Mouse (Mus musculus): ENCODE measurements at regions not wholly inside any gene's neighbourhood (a gene's known extent, or its start where the extent isn't known, plus 50 kb on each side); places are given as distances from the start of the nearest gene placed in this dataset.

- DNase-seq, result no peak
These were observed 854.1 kb downstream of the Stpg2 start for GRCm38 (mm10) chr3:140059522-140060110.

GRCm38 (mm10) chr3:140061769-140062381 lies 856.4 kb downstream of the Stpg2 start:
- DNase-seq, result no peak

- no peak for DNase-seq
These were observed 857.4 kb downstream of the Stpg2 start for GRCm38 (mm10) chr3:140062880-140063279.

- DNase-seq, result no peak
These were observed 878.8 kb downstream of the Stpg2 start for GRCm38 (mm10) chr3:140084333-140084732.

- no peak for DNase-seq
These were observed 879.9 kb downstream of the Stpg2 start for GRCm38 (mm10) chr3:140085385-140085784.

- no peak for DNase-seq
These were observed 882.5 kb downstream of the Stpg2 start for GRCm38 (mm10) chr3:140088019-140088418.

GRCm38 (mm10) chr3:140091900-140092299 lies 886.4 kb downstream of the Stpg2 start:
- DNase-seq, result no peak

GRCm38 (mm10) chr3:140096854-140097540 lies 891.5 kb downstream of the Stpg2 start:
- no peak for DNase-seq

GRCm38 (mm10) chr3:140109401-140109800 lies 903.9 kb downstream of the Stpg2 start:
- DNase-seq, result no peak

GRCm38 (mm10) chr3:140111414-140112172 lies 906.1 kb downstream of the Stpg2 start:
- no peak for DNase-seq

- DNase-seq, result no peak
These were observed 909.6 kb downstream of the Stpg2 start for GRCm38 (mm10) chr3:140115116-140115515.

- DNase-seq, result no peak
These were observed 921.8 kb downstream of the Stpg2 start for GRCm38 (mm10) chr3:140127310-140127709.

- DNase-seq, result no peak
These were observed 923.7 kb downstream of the Stpg2 start for GRCm38 (mm10) chr3:140129065-140129778.

- no peak for DNase-seq
These were observed 938.4 kb downstream of the Stpg2 start for GRCm38 (mm10) chr3:140143900-140144299.

- no peak for DNase-seq
These were observed 941.9 kb downstream of the Stpg2 start for GRCm38 (mm10) chr3:140147158-140147933.

GRCm38 (mm10) chr3:140150530-140150951 lies 945.0 kb downstream of the Stpg2 start:
- DNase-seq, result no peak

GRCm38 (mm10) chr3:140179471-140179870 lies 974.0 kb downstream of the Stpg2 start:
- no peak for DNase-seq

GRCm38 (mm10) chr3:140182690-140183089 lies 977.2 kb downstream of the Stpg2 start:
- no peak for DNase-seq

GRCm38 (mm10) chr3:140184899-140185525 lies 979.5 kb downstream of the Stpg2 start:
- DNase-seq, result no peak

GRCm38 (mm10) chr3:140205914-140206313 lies 1000.4 kb downstream of the Stpg2 start:
- DNase-seq, result no peak

- DNase-seq, result no peak
These were observed 990.7 kb downstream of the Pdha2 start for GRCm38 (mm10) chr3:140221478-140221877.
